Mouse (Mus musculus): ENCODE data around the gene Agpat3. TPM values are rescaled to one million over a fixed set of nuclear protein-coding genes. Genes with fewer than 3 reads are reported as not detected.

The Agpat3 gene
- polyA plus RNA-seq, 2 experiments = 83.0 to 111 TPM

- no peak for DNase-seq (ENCODE audit: low spot score)
- WGBS = 73% methylated on average over 1 of the region's 1 CpGs
- H3K9ac ChIP-seq (ENCODE audit: low read depth, low read length, severe bottlenecking) = no peak overlapping the region
- H3K4me3 ChIP-seq (replicated peaks; ENCODE audit: low read length) = no peak overlapping the region
- TF ChIP-seq POLR2A (IDR thresholded peaks at IDR 0.05; ENCODE audit: borderline replicate concordance, extremely low read depth, insufficient read depth, insufficient read length) = no peak
- no peak overlapping the region for H3K4me2 ChIP-seq (replicated peaks; ENCODE audit: low read depth, low read length, severe bottlenecking)
- H3K27me3 ChIP-seq (ENCODE audit: control insufficient read depth, insufficient read depth, low read length) = no peaks in the 10 kb centered on the region
- no peaks in the 10 kb centered on the region for H3K4me1 ChIP-seq (ENCODE audit: control insufficient read depth, insufficient read depth, low read length)
- H3K9me3 ChIP-seq (ENCODE audit: control insufficient read depth, low read length) = no peaks in the 10 kb centered on the region
- no peak overlapping the region for H3K27ac ChIP-seq (replicated peaks; ENCODE audit: low read depth, low read length)
- ATAC-seq (ENCODE audit: low FRiP score, low read depth) = no peak
- H3K36me3 ChIP-seq (ENCODE audit: control insufficient read depth, insufficient read depth, low read length) = peaks cover 6% of the 10 kb centered on the region
Measured at GRCm38 (mm10) chr10:78320526-78320925, 31.8 kb downstream of the Agpat3 start.

GRCm38 (mm10) chr10:78319940-78320339 lies 32.3 kb downstream of the Agpat3 start:
- Histone ChIP-seq H3K9ac (ENCODE audit: low read depth, low read length, severe bottlenecking) (no peak overlapping the region), H3K27ac (replicated peaks; ENCODE audit: low read depth, low read length) (no peak overlapping the region), H3K36me3 (ENCODE audit: control insufficient read depth, insufficient read depth, low read length) (peaks cover 7% of the 10 kb centered on the region), H3K4me1 (ENCODE audit: control insufficient read depth, insufficient read depth, low read length) (no peaks in the 10 kb centered on the region), H3K4me2 (replicated peaks; ENCODE audit: low read depth, low read length, severe bottlenecking) (no peak overlapping the region), H3K4me3 (replicated peaks; ENCODE audit: low read length) (no peak overlapping the region), H3K27me3 (ENCODE audit: control insufficient read depth, insufficient read depth, low read length) (no peaks in the 10 kb centered on the region), H3K9me3 (ENCODE audit: control insufficient read depth, low read length) (no peaks in the 10 kb centered on the region)
- no peak for DNase-seq (ENCODE audit: low spot score)
- no peak for ATAC-seq (ENCODE audit: low FRiP score, low read depth)
- TF ChIP-seq POLR2A (IDR thresholded peaks at IDR 0.05; ENCODE audit: borderline replicate concordance, extremely low read depth, insufficient read depth, insufficient read length) = no peak
- 82% methylated on average over 9 of the region's 9 CpGs for WGBS

GRCm38 (mm10) chr10:78317270-78317923 lies 34.9 kb downstream of the Agpat3 start:
- H3K27ac ChIP-seq (replicated peaks; ENCODE audit: low read depth, low read length) = no peak overlapping the region
- H3K9me3 ChIP-seq (ENCODE audit: control insufficient read depth, low read length) = no peaks in the 10 kb centered on the region
- H3K36me3 ChIP-seq (ENCODE audit: control insufficient read depth, insufficient read depth, low read length) = 0 out of 2 replicates have a peak, but pooled peaks cover 8% of the 10 kb centered on the region
- TF ChIP-seq POLR2A (IDR thresholded peaks at IDR 0.05; ENCODE audit: borderline replicate concordance, extremely low read depth, insufficient read depth, insufficient read length) = no peak
- DNase-seq (ENCODE audit: low spot score) = no peak
- H3K4me3 ChIP-seq (replicated peaks; ENCODE audit: low read length) = no peak overlapping the region
- no peak for ATAC-seq (ENCODE audit: low FRiP score, low read depth)
- no peak overlapping the region for H3K4me2 ChIP-seq (replicated peaks; ENCODE audit: low read depth, low read length, severe bottlenecking)
- no peak overlapping the region for H3K9ac ChIP-seq (ENCODE audit: low read depth, low read length, severe bottlenecking)
- H3K27me3 ChIP-seq (ENCODE audit: control insufficient read depth, insufficient read depth, low read length) = no peaks in the 10 kb centered on the region
- 72% methylated on average over 11 of the region's 11 CpGs for WGBS
- H3K4me1 ChIP-seq (ENCODE audit: control insufficient read depth, insufficient read depth, low read length) = no peaks in the 10 kb centered on the region

- WGBS = 83% methylated on average over 15 of the region's 15 CpGs
- no peak for ATAC-seq (ENCODE audit: low FRiP score, low read depth)
- H3K4me1 ChIP-seq (ENCODE audit: control insufficient read depth, insufficient read depth, low read length) = no peaks in the 10 kb centered on the region
- no peak overlapping the region for H3K4me3 ChIP-seq (replicated peaks; ENCODE audit: low read length)
- DNase-seq (ENCODE audit: low spot score) = no peak
- no peaks in the 10 kb centered on the region for H3K27me3 ChIP-seq (ENCODE audit: control insufficient read depth, insufficient read depth, low read length)
- 0 out of 2 replicates have a peak, but pooled peaks cover 13% of the 10 kb centered on the region for H3K36me3 ChIP-seq (ENCODE audit: control insufficient read depth, insufficient read depth, low read length)
- H3K4me2 ChIP-seq (replicated peaks; ENCODE audit: low read depth, low read length, severe bottlenecking) = no peak overlapping the region
- H3K27ac ChIP-seq (replicated peaks; ENCODE audit: low read depth, low read length) = no peak overlapping the region
- TF ChIP-seq POLR2A (IDR thresholded peaks at IDR 0.05; ENCODE audit: borderline replicate concordance, extremely low read depth, insufficient read depth, insufficient read length) = no peak
- H3K9me3 ChIP-seq (ENCODE audit: control insufficient read depth, low read length) = no peaks in the 10 kb centered on the region
- no peak overlapping the region for H3K9ac ChIP-seq (ENCODE audit: low read depth, low read length, severe bottlenecking)
Measured at GRCm38 (mm10) chr10:78316228-78317087, 35.8 kb downstream of the Agpat3 start.

GRCm38 (mm10) chr10:78315145-78315544 lies 37.1 kb downstream of the Agpat3 start:
- no peak overlapping the region for H3K9ac ChIP-seq (ENCODE audit: low read depth, low read length, severe bottlenecking)
- H3K4me2 ChIP-seq (replicated peaks; ENCODE audit: low read depth, low read length, severe bottlenecking) = no peak overlapping the region
- no peaks in the 10 kb centered on the region for H3K4me1 ChIP-seq (ENCODE audit: control insufficient read depth, insufficient read depth, low read length)
- no peak for ATAC-seq (ENCODE audit: low FRiP score, low read depth)
- no peaks in the 10 kb centered on the region for H3K9me3 ChIP-seq (ENCODE audit: control insufficient read depth, low read length)
- no peak overlapping the region for H3K4me3 ChIP-seq (replicated peaks; ENCODE audit: low read length)
- no peak for DNase-seq (ENCODE audit: low spot score)
- 0 out of 2 replicates have a peak, but pooled peaks cover 13% of the 10 kb centered on the region for H3K36me3 ChIP-seq (ENCODE audit: control insufficient read depth, insufficient read depth, low read length)
- TF ChIP-seq POLR2A (IDR thresholded peaks at IDR 0.05; ENCODE audit: borderline replicate concordance, extremely low read depth, insufficient read depth, insufficient read length) = no peak
- 64% methylated on average over 1 of the region's 1 CpGs for WGBS
- no peak overlapping the region for H3K27ac ChIP-seq (replicated peaks; ENCODE audit: low read depth, low read length)
- H3K27me3 ChIP-seq (ENCODE audit: control insufficient read depth, insufficient read depth, low read length) = no peaks in the 10 kb centered on the region

Data from limb, embryonic 14.5 days (tissue).